ENCODE assay signal across 15 mouse cellular contexts in the genomic region with DNA sequence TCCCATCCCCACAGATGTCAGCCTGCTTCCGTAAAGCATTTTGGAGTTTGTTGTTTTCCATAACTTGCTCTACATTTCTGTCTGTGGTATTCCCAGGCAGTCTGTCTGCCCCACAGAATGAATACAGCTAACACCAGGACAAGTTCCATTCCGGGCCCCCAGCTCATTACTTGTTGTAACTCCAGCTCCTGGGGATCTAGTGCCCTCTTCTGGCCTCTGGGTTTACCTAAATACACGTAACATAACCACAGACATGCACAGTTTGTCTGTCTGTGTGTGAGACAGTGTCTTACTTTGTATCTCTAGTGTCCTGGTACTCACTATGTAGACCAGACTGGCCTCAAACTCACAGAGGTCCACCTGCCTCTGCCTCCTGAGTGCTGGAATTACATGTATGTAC. TPM values are rescaled to one million over a fixed set of nuclear protein-coding genes. Genes with fewer than 3 reads are reported as not detected.
DNase-seq lines count a peak whose midpoint lies in the region; ATAC-seq and TF ChIP-seq lines count a peak whose summit lies in the region.
"Had no signal": no experiment of that assay in that cellular context is flagged by ENCODE, and none has a peak within 500 bp of the region (broad histone marks: within the 10 kb centered on the region; RNA-seq: fewer than 3 reads in every experiment).

No protein-coding gene starts in this region.

- H3K9me3 ChIP-seq in lung, embryonic 14.5 days (ENCODE audit: low read depth, low read length): no peaks in the 10 kb centered on the region
- no peaks in the 10 kb centered on the region for H3K9me3 ChIP-seq in ES-E14 (ENCODE audit: control insufficient read depth, insufficient read depth, low read depth, low read length)
- H3K9me3 ChIP-seq: embryonic facial prominence, embryonic 12.5 days; forebrain, embryonic 15.5 days had no signal

- H3K27me3 ChIP-seq in lung, embryonic 14.5 days (ENCODE audit: insufficient read depth, low read length): no peaks in the 10 kb centered on the region
- no peaks in the 10 kb centered on the region; the same call in 1 of the 2 replicates for H3K27me3 ChIP-seq in splenic B cell, adult 2 months (ENCODE audit: control insufficient read depth, insufficient read depth, low read length, poor library complexity, severe bottlenecking)
- H3K27me3 ChIP-seq: embryonic facial prominence, embryonic 12.5 days; forebrain, embryonic 15.5 days had no signal

- H3K4me1 ChIP-seq in lung, embryonic 14.5 days (ENCODE audit: insufficient read depth): no peaks in the 10 kb centered on the region
- H3K4me1 ChIP-seq in ES-E14 (ENCODE audit: control insufficient read depth in 2 of 2, insufficient read depth in 2 of 2, low read length in 2 of 2, poor library complexity in 1 of 2): no peaks in the 10 kb centered on the region
- H3K4me1 ChIP-seq: embryonic facial prominence, embryonic 12.5 days had no signal

- DNase-seq in embryo, embryonic 10.5 days (ENCODE audit: low spot score): peak; percentile 30
- no peak for DNase-seq in embryo, embryonic 9.5 days (ENCODE audit: extremely low spot score)
- DNase-seq in lung, embryonic 14.5 days: peak; percentile 19
- DNase-seq in lung, postnatal 10 days: no peak
- DNase-seq in ES-E14 (ENCODE audit: low read depth, low spot score): peak; percentile 29
- DNase-seq in splenic B cell, adult 2 months (ENCODE audit: low read depth, low spot score): peak; percentile 2
- DNase-seq in cerebellum, postnatal 10 days: no peak
- DNase-seq in gastrocnemius, postnatal 14 days: no peak
- DNase-seq: cerebellum, adult 11 months; cerebellum, postnatal 25 days; heart, postnatal 4 days; kidney, adult 8-10 months; thymus, postnatal 4 days had no signal

- H3K4me3 ChIP-seq in lung, embryonic 14.5 days (ENCODE audit: low read depth, low read length): no peak overlapping the region
- no peak overlapping the region for H3K4me3 ChIP-seq in ES-E14 (ENCODE audit: insufficient read depth in 1 of 2, low read depth in 1 of 2, low read length in 2 of 2, poor library complexity in 1 of 2, severe bottlenecking in 1 of 2)
- H3K4me3 ChIP-seq: embryonic facial prominence, embryonic 12.5 days; forebrain, embryonic 15.5 days had no signal

- H3K4me2 ChIP-seq in lung, embryonic 14.5 days: no peak overlapping the region
- H3K4me2 ChIP-seq: embryonic facial prominence, embryonic 12.5 days; forebrain, embryonic 15.5 days had no signal

- TF ChIP-seq CTCF in lung, embryonic 14.5 days (IDR thresholded peaks at IDR 0.05; ENCODE audit: low read depth): peak; percentile 12; the same call in 1 of the 2 replicates

- WGBS in lung, embryonic 14.5 days: 85% methylated on average over 3 of the region's 3 CpGs

- H3K9ac ChIP-seq in lung, embryonic 14.5 days: no peak overlapping the region
- H3K9ac ChIP-seq in ES-E14 (ENCODE audit: insufficient read depth, low read depth, low read length, poor library complexity, severe bottlenecking): no peak overlapping the region
- H3K9ac ChIP-seq: embryonic facial prominence, embryonic 12.5 days; forebrain, embryonic 15.5 days had no signal

- peaks cover 4% of the 10 kb centered on the region for H3K36me3 ChIP-seq in lung, embryonic 14.5 days (ENCODE audit: insufficient read depth)
- H3K36me3 ChIP-seq in ES-E14 (ENCODE audit: control insufficient read depth, insufficient read depth, low read length, poor library complexity, severe bottlenecking): peaks cover 4% of the 10 kb centered on the region; the same call in 1 of the 2 replicates
- H3K36me3 ChIP-seq in splenic B cell, adult 2 months (ENCODE audit: control insufficient read depth, insufficient read depth, low read length, poor library complexity, severe bottlenecking): peaks cover 14% of the 10 kb centered on the region; the same call in 1 of the 2 replicates

- in situ Hi-C loops in ES-E14 (cut with MboI; ENCODE audit: low sequenced_read_pairs in 2 of 2, unreplicated experiment in 2 of 2): no loop called here

- no peak for ATAC-seq in lung, embryonic 14.5 days (ENCODE audit: insufficient read depth)
- ATAC-seq: forebrain, embryonic 15.5 days had no signal

- intact Hi-C loops in gastrocnemius, postnatal 14 days (cut with DNase I; ENCODE audit: low total_unique reads): no loop called here

- H3K27ac ChIP-seq in lung, embryonic 14.5 days (ENCODE audit: low read depth): no peak overlapping the region
- H3K27ac ChIP-seq in ES-E14 (ENCODE audit: insufficient read depth, low read depth, low read length, poor library complexity, severe bottlenecking): no peak overlapping the region
- H3K27ac ChIP-seq: embryonic facial prominence, embryonic 12.5 days; forebrain, embryonic 15.5 days had no signal

TF ChIP-seq in ES-E14, 5 proteins besides CTCF, POLR2A, EP300 and RAD21:
- TF ChIP-seq MAFK (IDR thresholded peaks at IDR 0.05; ENCODE audit: insufficient read depth, low read depth, low read length) (no peak), ZNF384 (IDR thresholded peaks at IDR 0.05; ENCODE audit: low read depth, low read length) (no peak), CHD2 (IDR thresholded peaks at IDR 0.05; ENCODE audit: low read depth, low read length) (no peak), ZC3H11A (IDR thresholded peaks at IDR 0.05; ENCODE audit: borderline replicate concordance, low read depth, low read length) (no peak), HCFC1 (IDR thresholded peaks at IDR 0.05; ENCODE audit: borderline replicate concordance, insufficient read depth, low read length) (no peak)
TF ChIP-seq in ES-E14: peak in this region for 0.

RNA-seq across cellular contexts. Expression of a gene that starts 37.0 kb away (rescaled TPM):
- polyA plus RNA-seq in lung, embryonic 14.5 days (2014; fragmentation: Nextera tagmentation; extraction: Ambion mirVana): 9.3 and 9.9 TPM in 2 replicates
- 8.6 and 10.8 TPM in 2 replicates for total RNA-seq in ES-E14 (2012; rRNA removed)
- total RNA-seq in gastrocnemius, postnatal 14 days (2021): 10 to 100 TPM; 31.2 to 31.6 TPM

RNA-seq across cellular contexts. Expression of a gene that starts 59.4 kb away (rescaled TPM):
- polyA plus RNA-seq in lung, embryonic 14.5 days (2014; fragmentation: Nextera tagmentation; extraction: Ambion mirVana): 39.4 and 39.5 TPM in 2 replicates
- 33.9 and 44.1 TPM in 2 replicates for total RNA-seq in ES-E14 (2012; rRNA removed)
- total RNA-seq in gastrocnemius, postnatal 14 days (2021): 1 to 10 TPM; 9.3 to 9.4 TPM

Comparison
In these comparisons a context has a peak if more than half of its experiments do, and no peak if none do; other contexts are left out.
1. DNase-seq: peak in embryo, embryonic 10.5 days (single experiment), lung, embryonic 14.5 days (single experiment), ES-E14 (single experiment) and splenic B cell, adult 2 months (single experiment); none in embryo, embryonic 9.5 days (single experiment), lung, postnatal 10 days (single experiment), cerebellum, postnatal 10 days (0 of 2) and gastrocnemius, postnatal 14 days (single experiment).